Mouse (Mus musculus) midbrain, embryonic 16.5 days (tissue): ENCODE data around the gene Fam81a. TPM values are rescaled to one million over a fixed set of nuclear protein-coding genes. Genes with fewer than 3 reads are reported as not detected.

Experiments used
- ATAC-seq: fragments of 200-750 bp; cut with Nextera tagmentation; 2 replicates; pipeline ENCODE4 v1.8.0; 2017; ENCODE audit warnings: moderate TSS enrichment
- H3K27ac ChIP-seq: fragments of 300-500 bp; sonication (generic); 2 replicates; pipeline ENCODE4 v1.5.1; 2014; ENCODE audit warnings: mild to moderate bottlenecking, low read length, mixed read lengths
- H3K27me3 ChIP-seq: fragments of 300-500 bp; sonication (generic); 2 replicates; pipeline ENCODE4 v1.6.1; 2014; ENCODE audit warnings: low read depth, low read length, mixed read lengths; ENCODE audit not compliant: control insufficient read depth, insufficient read depth
- H3K36me3 ChIP-seq: fragments of 300-500 bp; sonication (generic); 2 replicates; pipeline ENCODE4 v1.6.1; 2014; ENCODE audit warnings: mild to moderate bottlenecking, low read length, moderate library complexity, mixed read lengths; ENCODE audit not compliant: control insufficient read depth, insufficient read depth
- H3K4me1 ChIP-seq: fragments of 300-500 bp; sonication (generic); 2 replicates; pipeline ENCODE4 v1.6.1; 2014; ENCODE audit warnings: mild to moderate bottlenecking, low read length, mixed read lengths; ENCODE audit not compliant: control insufficient read depth, insufficient read depth
- H3K4me2 ChIP-seq: fragments of 300-500 bp; sonication (generic); 2 replicates; pipeline ENCODE4 v1.6.1; 2014; ENCODE audit warnings: mild to moderate bottlenecking, low read length, mixed read lengths
- H3K4me3 ChIP-seq: fragments of 300-500 bp; sonication (generic); 2 replicates; pipeline ENCODE4 v1.5.1; 2014; ENCODE audit warnings: low read depth, mild to moderate bottlenecking, low read length, moderate library complexity, mixed read lengths
- H3K9ac ChIP-seq: fragments of 300-500 bp; sonication (generic); 2 replicates; pipeline ENCODE4 v1.6.1; 2014; ENCODE audit warnings: low read depth, low read length, mixed read lengths
- H3K9me3 ChIP-seq: fragments of 300-500 bp; sonication (generic); replicated peaks from 2 replicates; pipeline ENCODE4 v1.6.1; 2014; ENCODE audit warnings: mild to moderate bottlenecking, low read length, mixed read lengths; ENCODE audit not compliant: control insufficient read depth, poor library complexity, severe bottlenecking
- WGBS: fragments of 180-500 bp; shearing (Covaris S2); extraction: QIAGEN DNeasy Blood & Tissue Kit; methylation state at CpG from one replicate; pipeline ENCODE4 v1.1.7; 2014; 5-methylcytosine and 5-hydroxymethylcytosine counted together
- polyA plus RNA-seq: library from polyadenylated mRNA; unstranded; fragments of >200 nt; fragmentation: Nextera tagmentation; extraction: Ambion mirVana; gene quantifications from 2 replicates; pipeline ENCODE4 v1.2.1, GENCODE M21; 2015

Fam81a gene
- polyA plus RNA-seq, 1 experiment from 2014 or later: 9.6 TPM

DNA sequence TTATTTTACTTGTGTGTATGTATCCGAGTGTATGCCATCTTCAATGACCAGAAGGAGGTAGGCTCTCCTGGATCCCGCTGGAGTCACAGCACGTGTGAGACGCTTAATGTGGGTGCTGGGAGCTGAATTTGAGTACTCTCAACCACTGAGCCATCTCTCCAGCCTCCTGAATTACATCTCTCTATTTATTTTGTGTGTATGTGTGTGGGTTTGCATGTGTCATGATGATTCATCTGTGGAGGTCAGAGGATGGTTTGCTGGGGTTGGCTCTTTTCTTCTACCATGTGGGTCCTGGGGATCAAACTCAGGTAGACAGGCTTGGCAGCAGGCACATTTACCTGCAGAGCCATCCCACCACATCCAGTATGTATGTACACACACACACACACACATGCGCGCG lies 60.6 kb downstream of the Fam81a start:
- no peak overlapping the region for H3K27ac ChIP-seq
- no peak overlapping the region for H3K4me3 ChIP-seq
- no peaks in the 10 kb centered on the region for H3K36me3 ChIP-seq
- no peak overlapping the region for H3K4me2 ChIP-seq
- 96% methylated on average over 7 of the region's 7 CpGs for WGBS
- no peak overlapping the region for H3K9ac ChIP-seq
- no peak for ATAC-seq
- H3K4me1 ChIP-seq: no peaks in the 10 kb centered on the region
- no peaks in the 10 kb centered on the region for H3K9me3 ChIP-seq
- H3K27me3 ChIP-seq: no peaks in the 10 kb centered on the region

GRCm38 (mm10) chr9:70080976-70081375 lies 61.4 kb downstream of the Fam81a start:
- Histone ChIP-seq H3K27me3 (no peaks in the 10 kb centered on the region), H3K4me3 (no peak overlapping the region), H3K4me1 (no peaks in the 10 kb centered on the region), H3K36me3 (no peaks in the 10 kb centered on the region), H3K9me3 (no peaks in the 10 kb centered on the region), H3K27ac (no peak overlapping the region), H3K4me2 (no peak overlapping the region), H3K9ac (no peak overlapping the region)
- WGBS: 71% methylated on average over 2 of the region's 2 CpGs
- ATAC-seq: no peak

DNA sequence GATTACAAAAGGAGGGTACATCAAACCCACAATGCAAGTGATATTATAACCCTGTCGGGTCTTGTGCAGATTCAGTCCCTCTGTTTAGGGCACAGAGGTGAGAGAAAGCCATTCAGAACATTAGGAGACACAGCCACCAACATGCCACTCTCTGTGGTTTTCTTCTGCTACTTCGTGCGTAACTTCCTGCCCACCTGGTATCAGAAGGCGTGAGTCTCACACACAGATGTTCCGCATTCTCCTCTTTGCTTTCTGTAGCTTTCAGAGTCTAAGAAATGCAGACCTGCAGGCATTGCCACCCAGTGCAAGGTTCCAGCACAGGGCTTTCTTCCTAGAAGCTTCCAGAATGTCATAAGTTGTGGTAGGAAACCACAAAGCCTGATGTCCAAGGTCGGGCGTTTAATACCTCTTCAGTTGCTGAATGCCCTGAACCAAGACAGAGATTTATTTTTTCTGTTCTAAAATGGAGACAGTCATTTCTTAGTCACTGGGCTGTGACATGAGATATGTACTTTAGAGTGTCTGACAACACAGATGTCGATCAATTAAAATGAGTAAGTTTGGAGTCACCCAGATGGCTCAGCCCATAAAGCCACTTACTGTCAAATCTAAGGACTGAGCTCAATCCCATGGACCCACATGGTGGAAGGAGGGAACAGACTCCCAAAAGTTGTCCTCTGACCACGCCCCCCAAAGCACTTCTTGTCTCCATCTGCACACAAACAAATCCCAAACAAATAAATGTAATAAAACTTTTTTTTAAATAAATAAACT lies 62.1 kb downstream of the Fam81a start:
- Histone ChIP-seq H3K27me3 (no peaks in the 10 kb centered on the region), H3K9ac (no peak overlapping the region), H3K36me3 (no peaks in the 10 kb centered on the region), H3K4me2 (no peak overlapping the region), H3K4me1 (no peaks in the 10 kb centered on the region), H3K27ac (no peak overlapping the region), H3K4me3 (no peak overlapping the region), H3K9me3 (no peaks in the 10 kb centered on the region)
- WGBS: 89% methylated on average over 9 of the region's 9 CpGs
- no peak for ATAC-seq

DNA sequence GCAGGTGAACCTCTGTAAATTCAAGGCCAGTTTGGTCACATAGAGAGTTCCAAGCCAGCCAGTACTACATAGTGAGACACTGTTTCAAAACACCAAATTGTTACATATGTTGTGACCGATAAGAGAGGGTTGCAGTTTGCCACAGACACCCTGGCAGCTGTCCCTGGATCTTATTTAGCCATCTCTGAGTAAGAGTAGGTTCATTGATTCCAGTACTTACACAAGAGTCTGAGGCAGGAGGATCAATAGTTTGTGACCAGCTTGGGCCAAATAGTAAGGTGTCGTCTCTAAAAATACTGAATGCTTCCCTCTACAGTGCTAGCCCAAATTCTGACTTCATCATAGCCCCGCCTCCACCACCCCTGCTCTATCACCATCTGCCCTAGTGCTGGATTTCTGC lies 64.3 kb downstream of the Fam81a start:
- H3K4me2 ChIP-seq: no peak overlapping the region
- H3K27me3 ChIP-seq: no peaks in the 10 kb centered on the region
- H3K36me3 ChIP-seq: no peaks in the 10 kb centered on the region
- 97% methylated on average over 3 of the region's 3 CpGs for WGBS
- no peaks in the 10 kb centered on the region for H3K4me1 ChIP-seq
- H3K9me3 ChIP-seq: no peaks in the 10 kb centered on the region
- no peak overlapping the region for H3K27ac ChIP-seq
- no peak overlapping the region for H3K9ac ChIP-seq
- ATAC-seq: no peak
- no peak overlapping the region for H3K4me3 ChIP-seq

GRCm38 (mm10) chr9:70077170-70077569 lies 65.2 kb downstream of the Fam81a start:
- no peak overlapping the region for H3K9ac ChIP-seq
- no peak overlapping the region for H3K27ac ChIP-seq
- no peaks in the 10 kb centered on the region for H3K27me3 ChIP-seq
- H3K36me3 ChIP-seq: no peaks in the 10 kb centered on the region
- H3K4me2 ChIP-seq: no peak overlapping the region
- no peak overlapping the region for H3K4me3 ChIP-seq
- WGBS: 75% methylated on average over 7 of the region's 7 CpGs
- no peaks in the 10 kb centered on the region for H3K9me3 ChIP-seq
- H3K4me1 ChIP-seq: no peaks in the 10 kb centered on the region
- ATAC-seq: no peak

GRCm38 (mm10) chr9:70072387-70072786 lies 70.0 kb downstream of the Fam81a start:
- 86% methylated on average over 8 of the region's 8 CpGs for WGBS
- no peaks in the 10 kb centered on the region for H3K9me3 ChIP-seq
- no peak overlapping the region for H3K4me2 ChIP-seq
- H3K4me1 ChIP-seq: no peaks in the 10 kb centered on the region
- no peaks in the 10 kb centered on the region for H3K36me3 ChIP-seq
- no peak for ATAC-seq
- no peaks in the 10 kb centered on the region for H3K27me3 ChIP-seq
- no peak overlapping the region for H3K4me3 ChIP-seq
- no peak overlapping the region for H3K9ac ChIP-seq
- no peak overlapping the region for H3K27ac ChIP-seq

GRCm38 (mm10) chr9:70069961-70070435 lies 72.4 kb downstream of the Fam81a start:
- Histone ChIP-seq H3K4me3 (no peak overlapping the region), H3K9me3 (no peaks in the 10 kb centered on the region), H3K27me3 (no peaks in the 10 kb centered on the region), H3K4me2 (no peak overlapping the region), H3K4me1 (no peaks in the 10 kb centered on the region), H3K36me3 (no peaks in the 10 kb centered on the region), H3K9ac (no peak overlapping the region), H3K27ac (no peak overlapping the region)
- WGBS: 66% methylated on average over 8 of the region's 8 CpGs
- ATAC-seq: no peak

- no peak overlapping the region for H3K27ac ChIP-seq
- no peaks in the 10 kb centered on the region for H3K27me3 ChIP-seq
- ATAC-seq: no peak
- no peaks in the 10 kb centered on the region for H3K9me3 ChIP-seq
- H3K4me1 ChIP-seq: no peaks in the 10 kb centered on the region
- no peak overlapping the region for H3K9ac ChIP-seq
- H3K4me2 ChIP-seq: no peak overlapping the region
- H3K36me3 ChIP-seq: no peaks in the 10 kb centered on the region
- WGBS: 93% methylated on average over 3 of the region's 3 CpGs
- H3K4me3 ChIP-seq: no peak overlapping the region
These were observed 74.9 kb downstream of the Fam81a start for GRCm38 (mm10) chr9:70067497-70067896.

- no peak for ATAC-seq
- H3K9ac ChIP-seq: no peak overlapping the region
- H3K36me3 ChIP-seq: no peaks in the 10 kb centered on the region
- 93% methylated on average over 3 of the region's 3 CpGs for WGBS
- no peaks in the 10 kb centered on the region for H3K9me3 ChIP-seq
- H3K4me3 ChIP-seq: no peak overlapping the region
- H3K4me2 ChIP-seq: no peak overlapping the region
- H3K4me1 ChIP-seq: no peaks in the 10 kb centered on the region
- no peaks in the 10 kb centered on the region for H3K27me3 ChIP-seq
- H3K27ac ChIP-seq: no peak overlapping the region
These were observed 80.3 kb downstream of the Fam81a start for GRCm38 (mm10) chr9:70062012-70062411.
